Mouse (Mus musculus): ENCODE results near the gene Mgat3. TPM values are rescaled to one million over a fixed set of nuclear protein-coding genes. Genes with fewer than 3 reads are reported as not detected.

Gene Mgat3
- polyA plus RNA-seq, 1 experiment from 2014 or later, result 12.3 TPM

- H3K27ac ChIP-seq, result no peak overlapping the region
- no peaks in the 10 kb centered on the region for H3K36me3 ChIP-seq
- no peak for ATAC-seq
- H3K4me1 ChIP-seq (replicated peaks), result peaks cover 22% of the 10 kb centered on the region; the same call in 1 of the 2 replicates
- no peaks in the 10 kb centered on the region for H3K27me3 ChIP-seq
- 85% methylated on average over 4 of the region's 4 CpGs for WGBS
- H3K9me3 ChIP-seq, result no peaks in the 10 kb centered on the region
- H3K4me2 ChIP-seq (replicated peaks), result no peak overlapping the region
- H3K9ac ChIP-seq (replicated peaks), result no peak overlapping the region
- no peak overlapping the region for H3K4me3 ChIP-seq (replicated peaks)
Measured at GRCm38 (mm10) chr15:80190075-80190474, 16.6 kb downstream of the Mgat3 start.

GRCm38 (mm10) chr15:80191585-80192245 lies 18.2 kb downstream of the Mgat3 start:
- ATAC-seq, result no peak
- peaks cover 22% of the 10 kb centered on the region; the same call in 1 of the 2 replicates for H3K4me1 ChIP-seq (replicated peaks)

DNA sequence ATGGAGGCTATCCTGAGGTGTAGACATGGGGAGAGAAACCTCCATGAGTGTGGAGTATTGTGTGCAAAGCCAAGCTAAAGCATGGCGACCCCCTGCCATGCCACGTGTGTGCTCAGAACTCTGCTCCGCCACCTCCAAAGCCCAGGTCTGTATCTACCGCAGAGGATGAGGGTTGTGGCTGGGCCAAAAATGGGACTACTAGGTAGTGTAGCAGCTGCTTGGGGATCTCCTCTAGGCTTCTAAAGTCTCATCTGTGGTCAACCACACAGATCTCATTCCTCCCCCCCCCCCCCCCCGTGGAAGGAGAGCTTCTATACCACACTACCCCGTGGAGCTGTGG lies 18.7 kb downstream of the Mgat3 start:
- no peak overlapping the region for H3K4me3 ChIP-seq (replicated peaks)
- peaks cover 22% of the 10 kb centered on the region; the same call in 1 of the 2 replicates for H3K4me1 ChIP-seq (replicated peaks)
- no peaks in the 10 kb centered on the region for H3K27me3 ChIP-seq
- WGBS, result 92% methylated on average over 6 of the region's 6 CpGs
- H3K27ac ChIP-seq, result no peak overlapping the region
- no peak overlapping the region for H3K9ac ChIP-seq (replicated peaks)
- no peaks in the 10 kb centered on the region for H3K9me3 ChIP-seq
- H3K4me2 ChIP-seq (replicated peaks), result no peak overlapping the region
- no peak for ATAC-seq
- H3K36me3 ChIP-seq, result 0 out of 2 replicates have a peak, but pooled peaks cover 2% of the 10 kb centered on the region

More at GRCm38 (mm10) chr15:80191585-80192245, 18.2 kb downstream of the Mgat3 start:
- Histone ChIP-seq H3K9ac (replicated peaks) (no peak overlapping the region), H3K9me3 (no peaks in the 10 kb centered on the region), H3K4me3 (replicated peaks) (no peak overlapping the region), H3K27me3 (no peaks in the 10 kb centered on the region), H3K36me3 (no peaks in the 10 kb centered on the region), H3K27ac (no peak overlapping the region), H3K4me2 (replicated peaks) (no peak overlapping the region)
- WGBS, result 78% methylated on average over 8 of the region's 8 CpGs

DNA sequence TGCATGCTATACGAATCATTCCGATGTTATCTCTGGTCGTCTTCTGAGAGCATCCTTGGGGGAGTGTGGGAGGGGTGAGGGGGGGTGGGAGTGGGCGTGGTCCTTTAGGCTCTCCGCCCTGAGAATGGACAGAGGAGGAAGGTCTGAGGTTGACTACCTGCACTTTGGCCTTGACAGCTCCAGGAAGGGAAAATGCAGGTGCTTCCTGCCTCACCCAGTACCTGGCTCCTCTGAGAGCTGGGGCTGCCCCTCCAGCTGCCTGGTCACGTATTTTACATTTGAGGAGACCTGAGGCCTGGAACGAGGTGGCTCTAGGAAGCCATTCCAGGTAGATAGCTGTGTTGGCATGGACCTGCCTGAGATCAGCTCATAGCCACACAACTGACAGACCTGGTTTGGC lies 19.3 kb downstream of the Mgat3 start:
- H3K4me1 ChIP-seq (replicated peaks), result peaks cover 22% of the 10 kb centered on the region; the same call in 1 of the 2 replicates
- H3K27ac ChIP-seq, result no peak overlapping the region
- 92% methylated on average over 7 of the region's 7 CpGs for WGBS
- no peak overlapping the region for H3K4me3 ChIP-seq (replicated peaks)
- 0 out of 2 replicates have a peak, but pooled peaks cover 6% of the 10 kb centered on the region for H3K36me3 ChIP-seq
- no peak overlapping the region for H3K4me2 ChIP-seq (replicated peaks)
- no peaks in the 10 kb centered on the region for H3K9me3 ChIP-seq
- H3K9ac ChIP-seq (replicated peaks), result no peak overlapping the region
- ATAC-seq, result no peak
- H3K27me3 ChIP-seq, result no peaks in the 10 kb centered on the region

DNA sequence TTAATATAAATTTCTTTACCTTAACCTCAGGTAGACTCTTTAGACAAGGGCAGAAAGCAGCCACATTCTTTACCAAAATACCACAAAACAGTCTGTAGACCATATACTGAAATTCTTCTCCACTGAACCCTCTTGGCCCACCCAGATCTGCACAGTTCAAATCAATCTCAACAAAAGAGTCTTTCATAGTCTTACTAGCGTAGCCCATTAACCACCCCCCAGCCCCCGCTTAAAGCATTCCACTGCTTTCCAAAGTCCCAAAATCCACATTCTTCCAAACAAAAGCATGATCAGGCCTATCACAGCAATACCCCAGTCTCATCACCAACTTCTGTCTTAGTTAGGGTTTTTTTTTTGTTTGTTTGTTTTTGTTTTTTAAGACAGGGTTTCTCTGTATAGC lies 26.0 kb downstream of the Mgat3 start:
- Histone ChIP-seq H3K4me3 (replicated peaks) (no peak overlapping the region), H3K4me2 (replicated peaks) (no peak overlapping the region), H3K27ac (no peak overlapping the region), H3K9me3 (no peaks in the 10 kb centered on the region), H3K27me3 (no peaks in the 10 kb centered on the region), H3K4me1 (replicated peaks) (no peaks in the 10 kb centered on the region), H3K9ac (replicated peaks) (no peak overlapping the region), H3K36me3 (0 out of 2 replicates have a peak, but pooled peaks cover 6% of the 10 kb centered on the region)
- no peak for ATAC-seq
- 78% methylated on average over 2 of the region's 2 CpGs for WGBS

DNA sequence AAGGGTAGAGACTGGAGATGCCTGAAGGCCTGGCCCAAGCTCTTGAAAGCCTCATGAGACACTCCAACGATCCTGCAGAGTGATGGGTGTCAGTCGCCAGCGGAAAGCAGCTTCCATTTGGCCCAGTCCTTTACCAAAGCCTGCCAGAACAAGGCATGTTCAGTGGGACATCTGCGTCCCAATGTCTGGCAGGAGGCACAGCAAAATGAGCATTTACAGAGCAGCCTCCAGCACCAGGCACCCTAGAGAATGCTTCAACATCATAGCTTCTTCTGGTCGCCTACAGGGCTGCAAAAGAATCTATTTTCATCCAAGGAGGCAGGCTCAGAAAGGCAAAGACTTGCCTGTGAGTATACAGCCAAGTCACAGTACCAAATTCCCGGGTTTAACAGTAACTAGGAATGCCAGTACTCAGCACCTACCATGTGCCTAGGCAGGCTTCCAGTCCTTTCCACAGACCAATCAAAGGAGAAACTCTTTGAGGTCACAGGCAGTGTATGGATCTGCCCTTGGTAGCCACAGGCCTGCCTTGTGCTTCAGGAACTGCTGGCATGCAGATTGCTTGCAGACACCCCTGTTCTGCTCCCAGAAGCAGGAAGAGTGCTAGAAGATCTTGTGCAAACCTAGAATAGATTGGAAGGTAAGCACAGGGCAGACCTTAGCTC lies 28.7 kb downstream of the Mgat3 start:
- H3K36me3 ChIP-seq, result 0 out of 2 replicates have a peak, but pooled peaks cover 4% of the 10 kb centered on the region
- H3K4me2 ChIP-seq (replicated peaks), result no peak overlapping the region
- H3K27me3 ChIP-seq, result no peaks in the 10 kb centered on the region
- no peak overlapping the region for H3K27ac ChIP-seq
- ATAC-seq, result no peak
- no peak overlapping the region for H3K9ac ChIP-seq (replicated peaks)
- H3K9me3 ChIP-seq, result no peaks in the 10 kb centered on the region
- WGBS, result 92% methylated on average over 6 of the region's 6 CpGs
- no peak overlapping the region for H3K4me3 ChIP-seq (replicated peaks)
- H3K4me1 ChIP-seq (replicated peaks), result no peaks in the 10 kb centered on the region

- Histone ChIP-seq H3K4me3 (replicated peaks) (no peak overlapping the region), H3K27ac (no peak overlapping the region), H3K27me3 (no peaks in the 10 kb centered on the region), H3K4me1 (replicated peaks) (0 out of 2 replicates have a peak, but pooled peaks cover 4% of the 10 kb centered on the region), H3K9me3 (no peaks in the 10 kb centered on the region), H3K9ac (replicated peaks) (no peak overlapping the region), H3K4me2 (replicated peaks) (no peak overlapping the region), H3K36me3 (no peaks in the 10 kb centered on the region)
- no peak for ATAC-seq
- 39% methylated on average over 4 of the region's 4 CpGs for WGBS
Measured at GRCm38 (mm10) chr15:80203406-80203805, 29.9 kb downstream of the Mgat3 start.

DNA sequence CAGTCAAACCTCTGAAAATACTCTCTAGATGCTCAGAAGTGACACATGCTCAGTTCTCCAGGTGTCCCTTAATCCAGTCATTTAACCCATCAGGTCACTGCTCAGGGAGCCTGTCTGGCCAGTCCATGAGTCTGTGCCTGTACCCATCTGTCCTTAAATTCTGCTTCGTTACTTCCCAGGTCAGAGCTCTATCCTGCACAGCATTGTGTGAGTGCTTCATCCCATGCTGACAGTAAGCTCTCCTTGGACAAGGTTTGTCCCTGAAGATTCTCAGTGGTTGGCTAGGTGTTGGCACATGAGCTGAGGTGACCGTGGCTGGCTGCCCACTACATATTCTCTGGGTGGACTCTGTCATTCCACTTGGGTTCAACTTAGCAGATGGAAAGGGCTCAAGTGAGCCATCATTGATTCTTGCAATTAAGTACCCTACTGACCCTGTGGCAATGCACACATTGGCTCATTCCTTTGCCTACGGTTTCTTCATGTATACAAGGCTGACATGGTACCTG lies 32.6 kb downstream of the Mgat3 start:
- no peak overlapping the region for H3K4me2 ChIP-seq (replicated peaks)
- WGBS, result 85% methylated on average over 3 of the region's 3 CpGs
- H3K36me3 ChIP-seq, result peaks cover 5% of the 10 kb centered on the region
- peaks cover 7% of the 10 kb centered on the region; the same call in 1 of the 2 replicates for H3K4me1 ChIP-seq (replicated peaks)
- H3K27me3 ChIP-seq, result no peaks in the 10 kb centered on the region
- no peak overlapping the region for H3K27ac ChIP-seq
- ATAC-seq, result no peak
- H3K9ac ChIP-seq (replicated peaks), result no peak overlapping the region
- H3K9me3 ChIP-seq, result no peaks in the 10 kb centered on the region
- H3K4me3 ChIP-seq (replicated peaks), result no peak overlapping the region

DNA sequence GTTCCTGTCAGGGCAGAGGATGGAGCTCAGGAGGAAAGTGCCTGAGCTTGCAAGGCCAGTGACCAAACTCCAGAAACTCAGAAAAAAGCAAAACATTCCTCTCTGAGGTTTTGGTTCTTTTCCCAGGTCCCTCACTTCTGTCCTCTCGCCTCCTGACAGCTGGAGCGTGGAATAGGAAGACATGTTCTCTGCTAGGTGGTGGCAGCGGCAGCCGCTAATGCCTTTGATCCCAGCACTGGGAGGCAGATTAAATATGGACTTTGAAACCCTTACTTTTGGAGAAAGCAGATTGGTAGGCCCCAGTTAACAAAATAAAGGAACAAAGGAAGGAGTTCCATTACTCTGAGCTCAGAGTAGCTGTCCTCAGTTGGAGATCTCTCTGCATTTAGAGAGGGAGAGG lies 34.9 kb downstream of the Mgat3 start:
- H3K27me3 ChIP-seq, result no peaks in the 10 kb centered on the region
- 8% methylated on average over 4 of the region's 4 CpGs for WGBS

GRCm38 (mm10) chr15:80213688-80214087 lies 40.2 kb downstream of the Mgat3 start:
- Histone ChIP-seq H3K27ac (no peak overlapping the region), H3K9ac (replicated peaks) (no peak overlapping the region), H3K4me3 (replicated peaks) (no peak overlapping the region), H3K4me2 (replicated peaks) (no peak overlapping the region), H3K9me3 (no peaks in the 10 kb centered on the region), H3K27me3 (no peaks in the 10 kb centered on the region), H3K4me1 (replicated peaks) (peaks cover under 1% of the 10 kb centered on the region; the same call in 1 of the 2 replicates), H3K36me3 (peaks cover 48% of the 10 kb centered on the region)
- no peak for ATAC-seq

More for the DNA sequence above, 34.9 kb downstream of the Mgat3 start:
- Histone ChIP-seq H3K27ac (0 out of 2 replicates have a peak overlapping the region, but pooled peaks have one; percentile 21), H3K4me1 (replicated peaks) (peaks cover 7% of the 10 kb centered on the region; the same call in 1 of the 2 replicates), H3K4me2 (replicated peaks) (no peak overlapping the region), H3K9ac (replicated peaks) (no peak overlapping the region), H3K36me3 (peaks cover 28% of the 10 kb centered on the region), H3K9me3 (no peaks in the 10 kb centered on the region), H3K4me3 (replicated peaks) (no peak overlapping the region)
- ATAC-seq, result no peak

DNA sequence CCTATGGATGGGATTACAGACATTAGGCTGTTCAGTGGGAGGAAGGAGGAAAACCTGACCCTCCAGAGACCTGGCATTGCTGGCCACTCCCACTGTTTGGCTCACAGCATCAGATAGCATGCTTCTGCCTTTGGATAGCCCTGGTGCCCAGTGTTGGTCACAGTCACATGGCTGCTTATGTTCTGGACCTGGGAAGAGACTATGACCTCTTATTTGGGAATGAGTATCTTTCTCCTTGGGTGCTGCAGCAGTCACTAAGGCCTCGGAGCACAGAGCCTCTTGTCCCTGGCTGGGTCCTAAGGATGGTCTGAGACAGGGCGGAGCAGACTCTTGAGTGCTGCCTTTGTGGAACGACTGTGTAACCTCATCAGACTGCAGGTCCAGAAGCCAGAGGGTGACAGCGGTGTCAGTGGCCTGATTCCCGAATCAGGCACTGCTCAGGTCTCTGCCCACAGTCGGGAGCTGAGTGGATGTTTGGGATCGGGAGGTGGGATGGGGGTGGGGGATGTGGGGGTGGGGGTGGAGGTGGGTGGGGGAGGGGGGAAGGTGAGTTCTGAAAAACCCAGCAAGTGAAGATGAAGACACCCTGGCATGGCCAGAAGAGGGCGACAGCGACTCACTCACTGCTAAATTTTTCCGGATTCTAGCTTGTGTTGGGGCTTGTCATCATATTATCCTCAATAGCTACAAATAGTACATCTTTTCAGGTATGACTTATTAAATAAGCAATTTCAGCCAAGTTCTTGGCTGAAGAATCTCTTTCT lies 42.4 kb downstream of the Mgat3 start:
- Histone ChIP-seq H3K27me3 (no peaks in the 10 kb centered on the region), H3K9me3 (no peaks in the 10 kb centered on the region), H3K36me3 (peaks cover 46% of the 10 kb centered on the region), H3K27ac (no peak overlapping the region), H3K4me2 (replicated peaks) (no peak overlapping the region), H3K9ac (replicated peaks) (no peak overlapping the region), H3K4me1 (replicated peaks) (0 out of 2 replicates have a peak, but pooled peaks cover 5% of the 10 kb centered on the region), H3K4me3 (replicated peaks) (no peak overlapping the region)
- WGBS, result 14% methylated on average over 10 of the region's 10 CpGs
- no peak; the same call in 1 of the 2 replicates for ATAC-seq

DNA sequence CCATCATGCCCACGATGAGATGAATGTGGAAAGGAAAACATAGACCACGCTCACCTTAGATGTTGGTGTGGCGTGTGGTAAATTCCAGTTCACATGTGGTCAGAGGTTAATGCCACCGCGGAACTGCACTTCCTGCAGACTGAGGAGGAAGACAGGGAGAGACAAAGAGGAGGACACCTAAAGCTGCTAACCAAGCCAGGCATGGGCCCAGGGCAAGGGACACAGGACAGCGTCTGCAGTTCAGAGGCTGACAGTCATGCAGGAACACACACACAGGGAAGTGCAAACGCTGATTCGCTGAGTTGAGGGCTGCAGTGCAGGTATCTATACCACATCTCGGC lies 42.9 kb downstream of the Mgat3 start:
- ATAC-seq, result no peak
- Histone ChIP-seq H3K27me3 (no peaks in the 10 kb centered on the region), H3K27ac (no peak overlapping the region), H3K4me1 (replicated peaks) (0 out of 2 replicates have a peak, but pooled peaks cover 5% of the 10 kb centered on the region), H3K36me3 (peaks cover 40% of the 10 kb centered on the region), H3K9ac (replicated peaks) (no peak overlapping the region), H3K4me2 (replicated peaks) (no peak overlapping the region), H3K4me3 (replicated peaks) (no peak overlapping the region), H3K9me3 (no peaks in the 10 kb centered on the region)
- 74% methylated on average over 9 of the region's 9 CpGs for WGBS
